Mouse (Mus musculus) ES-Bruce4 (cell line): ENCODE data around the gene Glipr1.

Experiments
- CTCF ChIP-seq: IDR thresholded peaks from one replicate; pipeline ENCODE4 v1.8.1; 2011; ENCODE audit warnings: low read depth, low read length
- EP300 ChIP-seq: IDR thresholded peaks from 2 replicates; pipeline ENCODE4 v1.6.1; 2011; ENCODE audit warnings: low read depth, low read length; ENCODE audit not compliant: insufficient read depth
- POLR2A ChIP-seq: IDR thresholded peaks from one replicate; pipeline ENCODE4 v1.8.1; 2011; ENCODE audit warnings: low read length; ENCODE audit not compliant: insufficient read depth

DNA sequence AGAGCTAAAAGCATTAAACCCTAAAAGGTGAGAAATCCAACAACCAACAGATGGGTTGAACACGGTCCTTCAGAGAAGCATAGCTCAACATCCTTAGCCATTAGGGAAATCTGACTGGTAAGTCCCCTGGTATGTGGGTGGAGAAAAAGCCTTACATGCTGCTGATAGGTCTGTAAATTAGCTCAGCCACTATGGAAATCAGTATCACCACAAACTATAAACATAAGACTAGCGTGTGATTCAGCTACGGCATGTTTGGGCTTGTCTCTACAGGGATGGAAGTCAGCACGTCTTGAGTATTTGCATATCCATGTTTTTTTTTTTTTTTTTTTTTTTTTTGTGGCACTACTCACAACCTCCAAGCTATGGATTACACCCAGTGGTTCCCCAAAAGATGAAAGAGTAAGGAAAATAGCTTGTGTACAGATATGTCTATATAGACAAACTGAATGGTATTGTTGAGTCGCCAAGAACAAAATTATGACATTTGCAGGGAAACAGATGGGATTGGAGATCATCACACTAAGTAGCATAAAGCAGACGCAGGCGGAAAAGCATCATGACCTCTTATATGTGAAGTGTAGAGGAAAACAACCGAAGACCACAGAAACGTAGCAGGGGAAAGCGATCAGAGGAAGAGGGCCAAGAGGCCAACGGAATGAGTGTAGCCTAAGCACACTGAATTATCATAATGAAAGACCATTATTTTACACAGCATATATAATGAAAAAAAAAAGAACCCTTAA is 6.5 kb downstream of the Glipr1 start:
- TF ChIP-seq POLR2A (no peak), CTCF (no peak), EP300 (no peak)
